In the genomic region with DNA sequence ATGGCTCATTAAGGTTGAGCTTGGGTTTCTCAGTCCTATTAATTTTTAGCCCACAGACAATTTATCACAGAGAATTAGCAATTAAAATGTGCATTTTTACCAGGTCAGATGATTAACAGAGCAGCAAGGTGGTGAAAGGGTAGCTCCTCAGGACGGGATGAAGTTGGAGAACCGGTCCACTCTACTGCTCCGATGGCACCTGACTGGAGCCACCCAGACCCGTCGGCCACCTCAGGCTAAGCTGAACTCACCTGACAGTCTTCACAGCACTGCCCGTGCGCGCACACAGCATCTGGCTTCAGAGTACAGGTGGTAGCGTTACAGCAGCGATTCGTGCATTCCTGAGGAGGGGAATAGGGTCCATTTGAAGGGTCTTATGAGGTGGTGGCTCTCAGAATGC, we compare ENCODE assay signal across 26 mouse cellular contexts.
DNase-seq lines count a peak whose midpoint lies in the region; ATAC-seq lines count a peak whose summit lies in the region.
"Had no signal": no experiment of that assay in that cellular context is flagged by ENCODE, and none has a peak within 500 bp of the region (broad histone marks: within the 10 kb centered on the region; RNA-seq: fewer than 3 reads in every experiment).

No protein-coding gene starts in this region.

- H3K36me3 ChIP-seq in megakaryocyte, embryonic 14.5 days (replicated peaks; ENCODE audit: low read length) = no peaks in the 10 kb centered on the region
- H3K36me3 ChIP-seq: embryonic facial prominence, embryonic 10.5 days; embryonic facial prominence, embryonic 13.5 days; forebrain, embryonic 12.5 days; forebrain, embryonic 15.5 days; hindbrain, embryonic 12.5 days had no signal

- peaks cover 10% of the 10 kb centered on the region; the same call in 1 of the 2 replicates for H3K9me3 ChIP-seq in megakaryocyte, embryonic 14.5 days
- H3K9me3 ChIP-seq: embryonic facial prominence, embryonic 10.5 days; forebrain, embryonic 12.5 days; forebrain, embryonic 15.5 days; heart, embryonic 10.5 days; hindbrain, embryonic 12.5 days had no signal

- H3K27me3 ChIP-seq in megakaryocyte, embryonic 14.5 days (replicated peaks) = peaks cover 2% of the 10 kb centered on the region
- H3K27me3 ChIP-seq: embryonic facial prominence, embryonic 13.5 days; forebrain, embryonic 12.5 days; forebrain, embryonic 15.5 days; hindbrain, embryonic 12.5 days had no signal

- no peaks in the 10 kb centered on the region for H3K4me1 ChIP-seq in megakaryocyte, embryonic 14.5 days
- H3K4me1 ChIP-seq: forebrain, embryonic 15.5 days had no signal

- ATAC-seq in megakaryocyte, adult 5-6 weeks (ENCODE audit: poor library complexity, severe bottlenecking) = no peak
- ATAC-seq: CD4-positive, CD25-positive, alpha-beta regulatory T cell, adult 4 months; forebrain, embryonic 15.5 days had no signal

- peak; percentile 22 for DNase-seq in kidney, adult 9 months
- peak; percentile 46 for DNase-seq in kidney, postnatal 14 days
- DNase-seq in kidney, postnatal 4 days = peak; percentile 25 to 58
- no peak for DNase-seq in urinary bladder, postnatal 25 days (ENCODE audit: low spot score)
- DNase-seq in left cerebral cortex, postnatal 10 days (ENCODE audit: extremely low spot score in 1 of 2, low spot score in 2 of 2) = no peak
- DNase-seq in urinary bladder, adult 2 months (ENCODE audit: low spot score) = no peak
- DNase-seq: adrenal gland, adult 2 months; adrenal gland, postnatal 14 days; cerebellum, adult 11 months; cerebellum, adult 2 months; cerebellum, postnatal 10 days; cerebellum, postnatal 36 days; embryo, embryonic 11 days; gastrocnemius, postnatal 10 days; gastrocnemius, postnatal 36 days; heart, adult 2 months had no signal

- intact Hi-C loops in left cerebral cortex, postnatal 10 days (cut with DNase I) = no loop called here

- peak overlapping the region; percentile 8 for H3K4me3 ChIP-seq in megakaryocyte, embryonic 14.5 days (replicated peaks)
- H3K4me3 ChIP-seq: embryonic facial prominence, embryonic 10.5 days; embryonic facial prominence, embryonic 13.5 days; erythroblast, embryonic 14.5 days; forebrain, embryonic 12.5 days; forebrain, embryonic 15.5 days; heart, adult 2 months; heart, embryonic 10.5 days; hindbrain, embryonic 12.5 days had no signal

Comparison
In these comparisons a context has a peak if more than half of its experiments do, and no peak if none do; other contexts are left out.
1. DNase-seq: peak in kidney, adult 9 months (single experiment), kidney, postnatal 14 days (single experiment) and kidney, postnatal 4 days (2 of 2); none in urinary bladder, postnatal 25 days (single experiment), left cerebral cortex, postnatal 10 days (0 of 2) and urinary bladder, adult 2 months (single experiment).